Mouse (Mus musculus): ENCODE measurements around the gene Crygc. TPM values are rescaled to one million over a fixed set of nuclear protein-coding genes. Genes with fewer than 3 reads are reported as not detected.

Gene Crygc
- total RNA-seq, 2 experiments from 2014 or later = not detected

DNA sequence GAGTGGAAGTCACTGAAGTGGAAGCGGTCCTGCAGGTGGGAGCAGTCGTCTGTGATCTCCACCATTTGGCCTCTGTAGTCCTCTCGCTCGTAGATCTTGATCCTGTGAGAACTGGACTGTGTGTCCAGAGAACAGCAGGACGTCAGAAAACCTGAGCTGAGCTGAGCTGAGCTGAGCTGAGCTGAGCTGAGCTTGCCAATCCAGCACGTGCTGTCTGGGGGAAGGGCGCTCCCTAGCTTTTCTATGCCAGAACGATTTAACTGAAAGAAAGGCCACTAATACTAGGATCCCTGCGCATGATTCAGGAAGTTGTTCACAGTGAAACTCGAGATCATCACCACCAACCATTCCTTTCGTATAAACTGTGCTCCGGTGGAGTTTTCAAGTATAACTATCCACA lies 24.7 kb downstream of the Crygc start:
- Histone ChIP-seq H3K4me3 (no peak overlapping the region), H3K27ac (no peak overlapping the region)
- TF ChIP-seq CTCF (IDR thresholded peaks at IDR 0.05) = no peak
- intact Hi-C loops (cut with DNase I) = no loop called here
- peak; percentile 16 to 20 for DNase-seq (ENCODE audit: extremely low spot score in 1 of 2, low spot score in 2 of 2)

- TF ChIP-seq CTCF (IDR thresholded peaks at IDR 0.05) = peak; percentile 80
- intact Hi-C loops (cut with DNase I) = loop anchor here (2.0 kb wide), 2 partner anchors 28 to 132 kb away; no protein-coding TSS in a partner anchor
- peak in 1 of 2 experiments; percentile 22 for DNase-seq (ENCODE audit: extremely low spot score in 1 of 2, low spot score in 2 of 2)
- H3K4me3 ChIP-seq = no peak overlapping the region
- no peak overlapping the region for H3K27ac ChIP-seq
Observed at GRCm38 (mm10) chr1:65046401-65047109, 26.9 kb downstream of the Crygc start.

- intact Hi-C loops (cut with DNase I) = no loop called here
- no peak for TF ChIP-seq CTCF (IDR thresholded peaks at IDR 0.05)
- Histone ChIP-seq H3K27ac (no peak overlapping the region), H3K4me3 (no peak overlapping the region)
- no peak for DNase-seq (ENCODE audit: extremely low spot score in 1 of 2, low spot score in 2 of 2)
Observed at GRCm38 (mm10) chr1:65043433-65043832, 30.1 kb downstream of the Crygc start.

DNA sequence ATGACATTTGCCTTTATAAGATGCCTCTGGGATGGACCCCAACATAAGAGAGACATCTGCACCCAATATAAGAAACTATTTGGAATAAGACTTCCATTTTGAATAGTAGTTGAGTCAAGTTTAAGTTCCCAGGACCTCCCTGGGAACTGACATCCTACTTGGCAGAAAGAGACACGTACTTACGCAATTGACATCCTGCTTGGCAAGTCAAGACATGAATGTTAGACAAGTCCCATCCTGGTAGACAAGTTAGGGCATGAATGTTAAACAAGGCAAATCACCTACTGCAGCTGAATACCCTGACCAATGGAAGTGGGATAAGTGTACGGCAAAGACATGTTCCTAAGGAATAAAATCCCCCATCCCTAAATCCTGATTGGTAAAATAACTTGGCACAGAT lies 31.7 kb downstream of the Crygc start:
- Histone ChIP-seq H3K4me3 (no peak overlapping the region), H3K27ac (no peak overlapping the region)
- intact Hi-C loops (cut with DNase I) = no loop called here
- no peak for DNase-seq (ENCODE audit: extremely low spot score in 1 of 2, low spot score in 2 of 2)
- no peak for TF ChIP-seq CTCF (IDR thresholded peaks at IDR 0.05)

DNA sequence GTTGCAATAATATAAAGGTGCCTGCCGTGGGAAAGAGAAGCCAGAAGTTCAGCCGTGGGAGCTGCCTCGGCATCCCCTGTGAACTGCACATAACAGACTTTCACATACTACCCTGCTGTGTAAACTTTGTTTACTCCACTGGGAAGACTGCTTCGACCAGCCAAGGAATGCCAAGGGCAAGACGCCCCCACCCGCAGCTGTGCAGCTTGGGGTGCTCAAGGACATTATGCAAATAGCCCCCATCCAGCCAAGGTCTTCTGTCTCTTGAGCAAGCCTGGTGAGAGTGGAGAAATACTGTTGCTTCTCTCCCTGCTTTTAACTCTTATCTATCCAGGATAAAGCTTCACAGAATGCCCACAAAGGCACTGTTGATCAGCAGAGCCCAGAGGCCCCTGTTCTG lies 32.7 kb downstream of the Crygc start:
- Histone ChIP-seq H3K27ac (no peak overlapping the region), H3K4me3 (no peak overlapping the region)
- no peak for DNase-seq (ENCODE audit: extremely low spot score in 1 of 2, low spot score in 2 of 2)
- intact Hi-C loops (cut with DNase I) = no loop called here
- TF ChIP-seq CTCF (IDR thresholded peaks at IDR 0.05) = no peak

DNA sequence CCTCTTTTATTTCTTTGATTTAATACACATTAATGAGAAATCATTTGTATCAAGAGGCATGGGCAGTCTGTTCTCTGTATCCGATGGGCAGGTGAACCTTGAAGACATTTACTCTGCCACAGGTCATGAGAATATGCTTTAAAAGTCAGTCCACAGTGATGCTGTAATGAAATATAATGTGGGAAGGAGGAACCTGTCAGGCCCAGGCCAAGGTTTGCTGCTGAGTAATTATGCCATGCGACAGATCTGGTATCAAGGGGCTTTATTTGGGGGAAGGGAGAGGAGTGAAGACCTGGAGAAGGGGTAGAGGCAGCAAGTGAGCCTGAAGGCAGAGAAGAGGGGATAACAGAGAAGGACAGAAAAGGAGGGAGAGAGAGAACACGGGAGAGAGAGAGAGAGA lies 33.8 kb downstream of the Crygc start:
- H3K27ac ChIP-seq = no peak overlapping the region
- DNase-seq (ENCODE audit: extremely low spot score in 1 of 2, low spot score in 2 of 2) = no peak
- no peak for TF ChIP-seq CTCF (IDR thresholded peaks at IDR 0.05)
- no peak overlapping the region for H3K4me3 ChIP-seq
- intact Hi-C loops (cut with DNase I) = no loop called here

GRCm38 (mm10) chr1:65037542-65037941 lies 35.9 kb downstream of the Crygc start:
- no peak overlapping the region for H3K4me3 ChIP-seq
- no peak for DNase-seq (ENCODE audit: extremely low spot score in 1 of 2, low spot score in 2 of 2)
- intact Hi-C loops (cut with DNase I) = no loop called here
- TF ChIP-seq CTCF (IDR thresholded peaks at IDR 0.05) = no peak
- no peak overlapping the region for H3K27ac ChIP-seq

GRCm38 (mm10) chr1:65035513-65035912 lies 38.0 kb downstream of the Crygc start:
- H3K4me3 ChIP-seq = no peak overlapping the region
- no peak for TF ChIP-seq CTCF (IDR thresholded peaks at IDR 0.05)
- H3K27ac ChIP-seq = no peak overlapping the region
- no peak for DNase-seq (ENCODE audit: extremely low spot score in 1 of 2, low spot score in 2 of 2)
- intact Hi-C loops (cut with DNase I) = no loop called here

DNA sequence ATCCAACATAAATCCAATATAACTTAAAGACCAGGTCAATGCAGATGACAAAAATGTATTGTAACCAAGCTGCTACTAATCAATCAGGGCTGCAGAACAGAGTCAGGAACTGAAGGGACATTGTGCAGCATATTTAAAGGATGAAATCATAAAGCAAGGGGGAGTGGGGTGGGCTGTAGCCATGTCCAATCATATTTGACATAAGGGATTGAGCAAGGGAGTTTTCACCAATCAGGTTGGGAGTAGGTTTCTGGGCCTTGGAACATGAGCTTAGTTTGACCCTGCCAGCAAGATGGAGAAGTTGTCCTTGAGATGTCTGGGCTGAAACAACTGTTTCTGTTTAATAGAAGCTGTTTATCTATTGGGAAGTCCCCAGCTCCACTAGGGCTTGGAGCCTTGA lies 40.8 kb downstream of the Crygc start, which contains the start of gene Akr1cl:
Akr1cl (minus strand) TSS at position 119 of the 400 bp plus-strand sequence.
- TF ChIP-seq CTCF (IDR thresholded peaks at IDR 0.05) = no peak
- DNase-seq (ENCODE audit: extremely low spot score in 1 of 2, low spot score in 2 of 2) = no peak
- no peak within 1 kb of the TSS for H3K27ac ChIP-seq
- intact Hi-C loops (cut with DNase I) = no loop called here
- H3K4me3 ChIP-seq = no peak within 1 kb of the TSS

- no peak overlapping the region for H3K27ac ChIP-seq
- H3K4me3 ChIP-seq = no peak overlapping the region
- DNase-seq (ENCODE audit: extremely low spot score in 1 of 2, low spot score in 2 of 2) = no peak
- TF ChIP-seq CTCF (IDR thresholded peaks at IDR 0.05) = no peak
- intact Hi-C loops (cut with DNase I) = no loop called here
Observed at GRCm38 (mm10) chr1:65028206-65028605, 45.3 kb downstream of the Crygc start.

Other genes with a start within 250 kb of the Crygc start
- gene Plekhm3, start 116.9 kb downstream of the Crygc start, total RNA-seq (2021) = 10 to 100 TPM; 40.4 to 41.8 TPM
- gene Akr1cl, start 40.9 kb downstream of the Crygc start, total RNA-seq (2021) = not detected
- not detected for gene Cryge, start 22.5 kb downstream of the Crygc start, total RNA-seq (2021)
- not detected for gene Crygd, start 10.2 kb downstream of the Crygc start, total RNA-seq (2021)
- gene Crygb, start 8.6 kb upstream of the Crygc start, total RNA-seq (2021) = not detected
- 1 to 10 TPM in 1 of 2 experiments, under 1 TPM in 1; 0.61 to 1.0 TPM for gene Cryga, start 29.7 kb upstream of the Crygc start, total RNA-seq (2021)
- gene Gm28845, start 45.9 kb upstream of the Crygc start, total RNA-seq (2021) = under 1 TPM in 1 of 2 experiments, not detected in 1; 0.54 TPM
- 1 to 10 TPM; 6.0 to 6.6 TPM for gene D630023F18Rik, start 49.5 kb upstream of the Crygc start, total RNA-seq (2021)
- 10 to 100 TPM; 34.4 to 40.7 TPM for gene Idh1, start 112.8 kb upstream of the Crygc start, total RNA-seq (2021)
- gene Pikfyve, start 113.0 kb upstream of the Crygc start, total RNA-seq (2021) = 10 to 100 TPM; 48.3 to 51.7 TPM
- 1 to 10 TPM; 1.4 to 1.8 TPM for gene Pth2r, start 208.4 kb upstream of the Crygc start, total RNA-seq (2021)

Measured in left cerebral cortex, adult 2 months (tissue).